Mouse (Mus musculus) testis, adult 2 months (tissue): ENCODE results near the gene Filip1. TPM values are rescaled to one million over a fixed set of nuclear protein-coding genes. Genes with fewer than 3 reads are reported as not detected.

Experiments
- H3K27ac ChIP-seq: fragments of 200-500 bp; 2 replicates; pipeline ENCODE4 v1.5.1; 2012; ENCODE audit warnings: low read depth, low read length; ENCODE audit not compliant: control insufficient read depth, insufficient read depth
- H3K27me3 ChIP-seq: fragments of 200-500 bp; 2 replicates; pipeline ENCODE4 v1.6.1; 2012; ENCODE audit warnings: mild to moderate bottlenecking, low read length, moderate library complexity; ENCODE audit not compliant: control insufficient read depth, insufficient read depth
- H3K36me3 ChIP-seq: fragments of 200-500 bp; 2 replicates; pipeline ENCODE4 v1.6.1; 2012; ENCODE audit warnings: mild to moderate bottlenecking, low read length; ENCODE audit not compliant: control insufficient read depth, insufficient read depth
- H3K4me1 ChIP-seq: fragments of 200-500 bp; 2 replicates; pipeline ENCODE4 v1.6.1; 2012; ENCODE audit warnings: low read length; ENCODE audit not compliant: control insufficient read depth, insufficient read depth
- H3K4me3 ChIP-seq: fragments of 200-500 bp; 2 replicates; pipeline ENCODE4 v1.5.1; 2012; ENCODE audit warnings: low read depth, mild to moderate bottlenecking, low read length, moderate library complexity, mixed read lengths; ENCODE audit not compliant: control insufficient read depth
- CTCF ChIP-seq: fragments of 200-500 bp; IDR thresholded peaks from 2 replicates; pipeline ENCODE4 v1.5.1; 2012; ENCODE audit warnings: low read depth, mild to moderate bottlenecking, inconsistent platforms, low read length, moderate library complexity; ENCODE audit not compliant: control insufficient read depth, insufficient read depth, insufficient replicate concordance
- POLR2A ChIP-seq: fragments of 200-500 bp; IDR thresholded peaks from 2 replicates; pipeline ENCODE4 v1.6.1; 2012; ENCODE audit warnings: low read depth, mild to moderate bottlenecking, inconsistent platforms, low read length, moderate library complexity; ENCODE audit not compliant: control insufficient read depth
- polyA plus RNA-seq: library from polyadenylated mRNA; depleted of rRNA; stranded (reverse); fragments of >200 nt; gene quantifications from 2 replicates; pipeline ENCODE4 v1.2.3, GENCODE M21; 2012

The Filip1 gene
- polyA plus RNA-seq, 1 experiment = 6.8 TPM

DNA sequence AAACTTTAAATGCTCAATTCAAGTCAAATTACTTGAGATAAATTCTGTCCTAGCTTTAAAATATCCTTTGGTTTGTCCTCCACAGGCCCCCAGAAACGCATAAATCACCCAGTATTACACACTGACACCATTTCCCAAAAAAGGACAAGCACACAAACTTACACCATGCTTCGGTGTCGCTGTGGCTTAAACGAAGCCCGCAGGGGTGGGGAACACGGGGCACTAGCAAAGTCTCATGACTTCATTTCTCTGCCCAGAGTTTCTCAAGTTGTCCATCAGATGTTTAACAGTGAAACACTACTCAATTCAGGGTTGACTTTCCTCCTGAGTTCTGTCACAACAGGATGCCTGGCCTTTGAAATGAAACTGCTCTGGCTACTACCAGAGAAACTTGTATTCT is 41.0 kb downstream of the Filip1 start:
- Histone ChIP-seq H3K4me1 (no peaks in the 10 kb centered on the region), H3K27ac (no peak overlapping the region), H3K4me3 (no peak overlapping the region), H3K27me3 (no peaks in the 10 kb centered on the region), H3K36me3 (no peaks in the 10 kb centered on the region)
- TF ChIP-seq POLR2A = no peak
- TF ChIP-seq CTCF = no peak

DNA sequence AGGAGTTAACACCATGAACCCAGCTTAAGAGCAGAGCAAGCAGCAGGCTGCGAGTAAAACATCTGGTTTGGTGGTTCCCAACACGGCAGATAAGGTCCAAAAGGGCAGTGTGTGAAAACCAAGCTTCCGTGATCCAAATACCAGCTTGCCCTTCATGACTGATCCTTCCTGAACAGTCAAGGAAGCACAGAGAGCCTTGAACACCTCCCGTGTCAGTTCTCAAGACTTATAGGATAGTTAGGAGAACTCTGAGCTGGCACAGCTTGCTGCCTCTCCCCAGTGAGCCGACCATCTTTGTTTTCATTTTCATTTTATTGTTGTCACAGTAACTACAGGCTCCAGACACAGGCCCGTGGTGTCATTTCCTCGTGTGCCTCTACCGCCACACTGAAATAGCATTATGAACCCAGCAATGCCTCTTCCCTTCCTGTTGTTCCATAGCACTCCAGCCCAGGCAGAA is 42.0 kb downstream of the Filip1 start:
- TF ChIP-seq POLR2A = no peak
- no peak for TF ChIP-seq CTCF
- H3K27ac ChIP-seq = no peak overlapping the region
- no peaks in the 10 kb centered on the region for H3K36me3 ChIP-seq
- H3K4me3 ChIP-seq = no peak overlapping the region
- no peaks in the 10 kb centered on the region for H3K4me1 ChIP-seq
- H3K27me3 ChIP-seq = no peaks in the 10 kb centered on the region

DNA sequence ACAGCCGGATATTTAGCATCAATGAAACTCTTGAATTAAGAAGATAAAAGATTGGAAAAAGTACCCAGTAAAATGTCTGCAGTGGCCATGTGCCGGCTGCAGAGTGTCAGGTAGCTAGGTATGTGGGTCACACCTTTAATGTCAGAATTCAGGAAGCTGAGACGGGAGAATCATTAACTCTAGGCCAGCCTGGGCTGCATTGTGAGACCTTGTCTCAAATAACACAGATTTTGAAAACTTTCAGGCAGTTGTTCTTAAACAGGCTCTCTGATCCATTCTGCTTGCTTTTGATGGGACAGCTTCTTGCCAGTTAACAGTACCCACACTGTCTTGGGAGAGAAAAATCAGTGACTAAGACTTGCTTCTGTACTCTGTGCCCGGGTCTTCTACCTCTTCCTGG is 43.1 kb downstream of the Filip1 start:
- no peak overlapping the region for H3K27ac ChIP-seq
- no peaks in the 10 kb centered on the region for H3K4me1 ChIP-seq
- no peaks in the 10 kb centered on the region for H3K36me3 ChIP-seq
- H3K4me3 ChIP-seq = no peak overlapping the region
- no peaks in the 10 kb centered on the region for H3K27me3 ChIP-seq
- no peak for TF ChIP-seq POLR2A
- TF ChIP-seq CTCF = no peak

DNA sequence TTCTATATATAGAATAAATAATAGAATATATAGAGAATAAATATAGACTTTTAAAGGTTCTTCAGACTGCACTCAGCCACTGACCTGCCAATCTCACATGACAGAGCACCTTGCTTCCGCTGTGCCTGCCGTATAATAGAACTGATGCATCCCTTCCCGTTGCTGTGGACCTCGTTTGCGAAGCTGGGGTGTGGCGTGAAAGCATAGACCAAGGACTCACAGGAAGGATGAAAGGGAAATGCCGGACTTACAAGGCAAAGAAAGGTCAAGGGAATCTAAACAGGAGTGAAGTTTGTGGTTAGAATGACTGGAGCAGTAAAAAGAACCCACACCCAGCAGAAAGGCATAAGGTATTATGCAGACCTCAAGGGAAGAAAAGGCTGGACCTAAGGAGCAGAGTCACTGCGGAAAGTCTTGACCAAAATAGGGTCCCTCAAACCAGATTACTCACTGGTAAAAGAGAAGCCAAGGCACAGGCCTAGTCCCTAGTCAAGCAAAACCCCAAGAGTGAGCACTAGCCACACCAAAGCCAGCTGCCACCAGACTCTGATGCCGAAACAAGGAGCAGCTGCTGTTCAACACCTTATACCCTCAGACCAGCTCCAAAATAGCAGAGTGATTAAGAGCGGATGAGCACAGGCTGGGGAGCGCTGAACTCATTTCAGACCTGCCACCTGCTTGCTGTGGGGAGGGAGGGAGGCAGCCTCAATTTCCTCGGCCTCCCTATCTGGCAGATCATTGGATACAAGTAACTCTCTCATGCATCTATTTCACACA is 45.8 kb downstream of the Filip1 start:
- Histone ChIP-seq H3K27me3 (no peaks in the 10 kb centered on the region), H3K4me3 (no peak overlapping the region), H3K4me1 (no peaks in the 10 kb centered on the region), H3K27ac (no peak overlapping the region), H3K36me3 (no peaks in the 10 kb centered on the region)
- TF ChIP-seq CTCF (no peak), POLR2A (no peak)

DNA sequence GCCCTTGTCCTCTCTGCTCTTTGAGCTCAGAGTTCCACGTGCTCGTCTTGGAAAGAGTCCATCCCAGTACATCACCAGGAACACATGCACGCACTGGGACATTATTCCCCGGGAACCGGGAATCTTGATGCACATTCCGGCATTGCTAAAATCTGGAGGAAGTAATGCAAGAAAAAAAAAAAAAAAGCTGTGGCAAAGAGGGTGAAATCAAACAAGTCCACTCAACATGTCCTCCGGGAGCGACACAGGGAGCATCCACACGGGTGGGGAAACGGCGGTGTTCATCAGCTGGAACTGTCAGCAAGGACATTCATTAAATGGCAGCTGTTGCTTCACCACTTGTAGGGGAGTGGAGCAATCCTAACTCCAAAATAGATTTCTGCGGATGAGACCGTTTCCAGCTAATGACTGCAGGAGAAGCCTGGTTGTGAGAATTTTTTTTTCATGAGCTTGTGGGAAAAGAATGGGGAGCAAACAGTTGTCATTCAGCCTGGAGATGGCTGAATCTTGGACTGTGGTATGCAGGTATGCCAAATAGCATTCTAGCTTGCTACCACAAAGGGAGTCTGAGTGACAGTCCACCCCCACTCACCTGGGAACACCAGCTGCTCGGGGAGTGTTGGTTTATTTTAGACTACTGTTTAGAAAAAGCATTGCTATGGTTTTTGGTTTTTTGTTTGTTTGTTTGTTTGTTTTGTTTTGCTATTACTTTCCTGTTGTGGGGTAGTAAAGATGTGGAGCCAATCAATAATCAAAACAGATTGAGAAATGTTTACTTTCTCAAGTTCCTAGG is 46.9 kb downstream of the Filip1 start:
- Histone ChIP-seq H3K36me3 (no peaks in the 10 kb centered on the region), H3K4me3 (no peak overlapping the region), H3K27me3 (no peaks in the 10 kb centered on the region), H3K4me1 (no peaks in the 10 kb centered on the region), H3K27ac (no peak overlapping the region)
- TF ChIP-seq POLR2A = no peak
- no peak for TF ChIP-seq CTCF

DNA sequence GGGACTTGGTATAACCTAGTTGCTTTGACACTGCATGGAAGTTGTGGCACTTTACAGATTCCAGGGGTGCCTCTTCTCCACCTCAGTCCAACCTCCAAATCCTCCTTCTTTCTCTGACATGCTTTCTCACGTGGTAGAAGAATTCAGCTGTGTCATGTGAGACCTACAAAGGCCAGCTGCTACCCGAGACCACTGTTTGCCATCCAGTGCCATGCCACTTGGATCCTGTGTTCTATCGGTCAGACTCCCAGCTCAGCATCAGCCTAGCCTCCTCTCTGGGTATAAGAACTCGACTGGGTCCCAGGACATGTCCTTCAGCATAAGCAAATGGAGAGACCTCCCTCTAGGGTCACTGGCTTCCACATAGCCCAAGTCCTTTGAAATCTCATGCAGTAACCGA is 47.6 kb downstream of the Filip1 start:
- TF ChIP-seq POLR2A = no peak
- TF ChIP-seq CTCF = no peak
- H3K27ac ChIP-seq = no peak overlapping the region
- no peak overlapping the region for H3K4me3 ChIP-seq
- H3K36me3 ChIP-seq = no peaks in the 10 kb centered on the region
- H3K4me1 ChIP-seq = no peaks in the 10 kb centered on the region
- no peaks in the 10 kb centered on the region for H3K27me3 ChIP-seq

DNA sequence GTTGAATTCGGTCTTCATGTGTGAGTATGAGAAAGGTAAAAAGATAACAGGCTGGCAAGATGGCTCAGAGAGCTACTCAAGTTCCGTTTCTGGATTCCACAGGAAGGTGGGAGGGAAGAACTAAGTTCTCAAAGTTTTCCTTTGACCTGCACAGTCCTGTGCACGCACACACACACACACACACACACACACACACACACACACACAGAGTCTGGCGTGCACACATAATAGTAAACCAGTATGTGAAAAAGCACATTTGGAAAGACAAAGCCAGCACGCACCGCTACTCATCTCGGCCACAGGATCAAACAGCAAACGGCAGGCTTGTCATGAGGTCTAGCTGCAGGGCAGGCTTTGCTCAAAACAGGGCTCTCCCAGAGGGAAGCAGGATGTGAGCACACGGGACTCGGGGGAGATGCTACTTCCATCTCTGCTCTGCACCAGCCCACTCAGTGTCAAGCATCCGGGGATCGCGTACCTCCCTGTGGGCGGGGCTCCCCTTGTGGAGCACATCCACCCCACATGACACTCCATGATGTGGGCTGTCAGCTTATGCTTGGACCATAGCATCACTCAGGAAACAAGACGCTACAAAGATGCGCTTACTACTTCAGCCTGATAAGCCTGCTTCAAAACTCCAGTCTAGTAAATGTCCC is 50.9 kb downstream of the Filip1 start:
- Histone ChIP-seq H3K4me1 (no peaks in the 10 kb centered on the region), H3K36me3 (no peaks in the 10 kb centered on the region), H3K27ac (no peak overlapping the region), H3K4me3 (no peak overlapping the region; the same call in 1 of the 2 replicates), H3K27me3 (no peaks in the 10 kb centered on the region)
- TF ChIP-seq POLR2A (no peak), CTCF (no peak)
